Mouse (Mus musculus) forebrain, embryonic 13.5 days (tissue): ENCODE results near the gene Ifit2. TPM values are rescaled to one million over a fixed set of nuclear protein-coding genes. Genes with fewer than 3 reads are reported as not detected.
"Not testable (repeated sequence)": the region's sequence is repeated elsewhere in the genome, so short reads cannot be mapped to it uniquely, and the experiment has no call there.

Source experiments
- ATAC-seq: fragments of 200-750 bp; cut with Nextera tagmentation; 2 replicates; pipeline ENCODE4 v1.8.0; 2017
- H3K27ac ChIP-seq: fragments of 300-500 bp; sonication (generic); 2 replicates; pipeline ENCODE4 v1.5.1; 2015; ENCODE audit warnings: inconsistent platforms, mild to moderate bottlenecking, moderate library complexity
- H3K27me3 ChIP-seq: fragments of 300-500 bp; sonication (generic); 2 replicates; pipeline ENCODE4 v1.6.1; 2015; ENCODE audit warnings: mild to moderate bottlenecking, inconsistent platforms
- H3K36me3 ChIP-seq: fragments of 300-500 bp; sonication (generic); 2 replicates; pipeline ENCODE4 v1.6.1; 2015; ENCODE audit warnings: mild to moderate bottlenecking, inconsistent platforms; ENCODE audit not compliant: poor library complexity, severe bottlenecking
- H3K4me1 ChIP-seq: fragments of 300-500 bp; sonication (generic); 2 replicates; pipeline ENCODE4 v1.6.1; 2015; ENCODE audit warnings: inconsistent platforms
- H3K4me2 ChIP-seq: fragments of 300-500 bp; sonication (generic); 2 replicates; pipeline ENCODE4 v1.6.1; 2015; ENCODE audit warnings: inconsistent platforms, mild to moderate bottlenecking, moderate library complexity
- H3K4me3 ChIP-seq: fragments of 300-500 bp; sonication (generic); 2 replicates; pipeline ENCODE4 v1.5.1; 2015; ENCODE audit warnings: mild to moderate bottlenecking, inconsistent platforms
- H3K9ac ChIP-seq: fragments of 300-500 bp; sonication (generic); 2 replicates; pipeline ENCODE4 v1.6.1; 2015; ENCODE audit warnings: mild to moderate bottlenecking, inconsistent platforms
- H3K9me3 ChIP-seq: fragments of 300-500 bp; sonication (generic); replicated peaks from 2 replicates; pipeline ENCODE4 v1.6.1; 2016; ENCODE audit warnings: inconsistent platforms
- WGBS: fragments of 180-500 bp; shearing (Covaris S2); methylation state at CpG from one replicate; pipeline ENCODE4 v1.1.7; 2015; 5-methylcytosine and 5-hydroxymethylcytosine counted together
- polyA plus RNA-seq: library from polyadenylated mRNA; unstranded; fragments of >200 nt; fragmentation: Nextera tagmentation; extraction: Ambion mirVana; gene quantifications from 2 replicates; pipeline ENCODE4 v1.2.1, GENCODE M21; 2015

Ifit2 gene
- polyA plus RNA-seq, 1 experiment from 2014 or later, result 5.1 TPM

GRCm38 (mm10) chr19:34610118-34610517 is 59.6 kb downstream of the Ifit2 start:
- not testable (repeated sequence) for H3K9ac ChIP-seq, H3K4me1 ChIP-seq, H3K27me3 ChIP-seq, H3K9me3 ChIP-seq, ATAC-seq, H3K36me3 ChIP-seq, H3K4me3 ChIP-seq, H3K4me2 ChIP-seq, H3K27ac ChIP-seq
- WGBS, result 78% methylated on average over 3 of the region's 3 CpGs

- H3K9me3 ChIP-seq, H3K4me2 ChIP-seq, ATAC-seq, H3K4me1 ChIP-seq, H3K27me3 ChIP-seq, H3K9ac ChIP-seq, H3K27ac ChIP-seq, H3K36me3 ChIP-seq, H3K4me3 ChIP-seq: not testable (repeated sequence)
- 88% methylated on average over 5 of the region's 11 CpGs for WGBS
Observed at GRCm38 (mm10) chr19:34612243-34613001, 61.9 kb downstream of the Ifit2 start.

GRCm38 (mm10) chr19:34620871-34621270 is 70.4 kb downstream of the Ifit2 start:
- no peak overlapping the region for H3K9ac ChIP-seq
- no peaks in the 10 kb centered on the region for H3K27me3 ChIP-seq
- H3K27ac ChIP-seq, result no peak overlapping the region
- 95% methylated on average over 5 of the region's 5 CpGs for WGBS
- no peak overlapping the region for H3K4me3 ChIP-seq
- no peak for ATAC-seq
- H3K9me3 ChIP-seq, result no peaks in the 10 kb centered on the region
- no peak overlapping the region for H3K4me2 ChIP-seq
- H3K4me1 ChIP-seq, result no peaks in the 10 kb centered on the region
- H3K36me3 ChIP-seq, result no peaks in the 10 kb centered on the region

- no peak overlapping the region for H3K9ac ChIP-seq
- H3K27me3 ChIP-seq, result no peaks in the 10 kb centered on the region
- ATAC-seq, result no peak
- H3K9me3 ChIP-seq, result no peaks in the 10 kb centered on the region
- H3K4me1 ChIP-seq, result no peaks in the 10 kb centered on the region
- no peak overlapping the region for H3K4me2 ChIP-seq
- no peak overlapping the region for H3K27ac ChIP-seq
- 94% methylated on average over 6 of the region's 6 CpGs for WGBS
- H3K4me3 ChIP-seq, result no peak overlapping the region
- no peaks in the 10 kb centered on the region for H3K36me3 ChIP-seq
Observed at GRCm38 (mm10) chr19:34623781-34624180, 73.3 kb downstream of the Ifit2 start.

GRCm38 (mm10) chr19:34624663-34625062 is 74.2 kb downstream of the Ifit2 start:
- no peaks in the 10 kb centered on the region for H3K27me3 ChIP-seq

More at GRCm38 (mm10) chr19:34624663-34625062, 74.2 kb downstream of the Ifit2 start:
- H3K36me3 ChIP-seq, result no peaks in the 10 kb centered on the region
- H3K27ac ChIP-seq, result no peak overlapping the region
- no peaks in the 10 kb centered on the region for H3K9me3 ChIP-seq
- no peak overlapping the region for H3K4me3 ChIP-seq
- 87% methylated on average over 4 of the region's 4 CpGs for WGBS
- H3K4me1 ChIP-seq, result no peaks in the 10 kb centered on the region
- no peak overlapping the region for H3K4me2 ChIP-seq
- ATAC-seq, result no peak
- no peak overlapping the region for H3K9ac ChIP-seq

Other genes starting within 250 kb of the Ifit2 start
- 0.23 and 0.37 TPM in 2 replicates for gene Ch25h, start 75.5 kb upstream of the Ifit2 start, polyA plus RNA-seq
- 12.7 and 13.6 TPM in 2 replicates for gene Lipa, start 23.2 kb upstream of the Ifit2 start, polyA plus RNA-seq
- gene Ifit3, start 32.8 kb downstream of the Ifit2 start, polyA plus RNA-seq, result 0.26 and 0.43 TPM in 2 replicates
- 0.36 and 0.40 TPM in 2 replicates for gene Ifit1bl1, start 51.3 kb downstream of the Ifit2 start, polyA plus RNA-seq
- not detected in 2 replicates for gene Ifit3b, start 57.3 kb downstream of the Ifit2 start, polyA plus RNA-seq
- 0.05 and 0.08 TPM in 2 replicates for gene Ifit1bl2, start 90.0 kb downstream of the Ifit2 start, polyA plus RNA-seq
- gene Ifit1, start 90.2 kb downstream of the Ifit2 start, polyA plus RNA-seq, result 0.17 TPM in 1 of 2 replicates, not detected in the other
- gene Slc16a12, start 196.6 kb downstream of the Ifit2 start, polyA plus RNA-seq, result 1.5 and 1.8 TPM in 2 replicates